Mouse (Mus musculus) embryonic facial prominence, embryonic 14.5 days (tissue): ENCODE data around the gene Anp32a. TPM values are rescaled to one million over a fixed set of nuclear protein-coding genes. Genes with fewer than 3 reads are reported as not detected.

ENCODE experiments used
- ATAC-seq: fragments of 200-750 bp; cut with Nextera tagmentation; 2 replicates; pipeline ENCODE4 v1.8.0; 2017; ENCODE audit warnings: low read depth, moderate number of reproducible peaks, moderate TSS enrichment
- DNase-seq: peaks from one replicate; pipeline ENCODE4 v3.0.0-alpha.2; 2015; ENCODE audit warnings: low spot score
- H3K27ac ChIP-seq: fragments of 300-500 bp; sonication (generic); replicated peaks from 2 replicates; pipeline ENCODE4 v1.5.1; 2014; ENCODE audit warnings: low read depth, mild to moderate bottlenecking, low read length, moderate library complexity
- H3K27me3 ChIP-seq: fragments of 300-500 bp; sonication (generic); replicated peaks from 2 replicates; pipeline ENCODE4 v1.6.1; 2014; ENCODE audit warnings: low read length; ENCODE audit not compliant: control insufficient read depth, insufficient read depth
- H3K36me3 ChIP-seq: fragments of 300-500 bp; sonication (generic); 2 replicates; pipeline ENCODE4 v1.6.1; 2014; ENCODE audit warnings: low read length, mixed read lengths; ENCODE audit not compliant: control insufficient read depth, insufficient read depth
- H3K4me1 ChIP-seq: fragments of 300-500 bp; sonication (generic); 2 replicates; pipeline ENCODE4 v1.6.1; 2014; ENCODE audit warnings: antibody characterized with exemption, low read length; ENCODE audit not compliant: control insufficient read depth, insufficient read depth
- H3K4me2 ChIP-seq: fragments of 300-500 bp; sonication (generic); 2 replicates; pipeline ENCODE4 v1.6.1; 2014; ENCODE audit warnings: low read depth, mild to moderate bottlenecking, low read length, moderate library complexity, mixed read lengths
- H3K4me3 ChIP-seq: fragments of 300-500 bp; sonication (generic); 2 replicates; pipeline ENCODE4 v1.5.1; 2014; ENCODE audit warnings: low read depth, mild to moderate bottlenecking, low read length
- H3K9ac ChIP-seq: fragments of 300-500 bp; sonication (generic); 2 replicates; pipeline ENCODE4 v1.6.1; 2014; ENCODE audit warnings: low read depth, mild to moderate bottlenecking, low read length, moderate library complexity, mixed read lengths
- H3K9me3 ChIP-seq: fragments of 300-500 bp; sonication (generic); 2 replicates; pipeline ENCODE4 v1.6.1; 2016; ENCODE audit warnings: low read length; ENCODE audit not compliant: control insufficient read depth
- WGBS: fragments of 180-500 bp; shearing (Covaris S2); extraction: QIAGEN DNeasy Blood & Tissue Kit; methylation state at CpG from one replicate; pipeline ENCODE4 v1.1.7; 2014; 5-methylcytosine and 5-hydroxymethylcytosine counted together
- polyA plus RNA-seq: library from polyadenylated mRNA; unstranded; fragments of >200 nt; fragmentation: Nextera tagmentation; extraction: Ambion mirVana; gene quantifications from 2 replicates; pipeline ENCODE4 v1.2.1, GENCODE M21; 2014

Anp32a gene
- polyA plus RNA-seq, 1 experiment from 2014 or later, result 107 TPM

- peak overlapping the region; percentile 99 for H3K27ac ChIP-seq
- no peaks in the 10 kb centered on the region for H3K36me3 ChIP-seq
- DNase-seq (peak; percentile 86), ATAC-seq (peak; percentile 14; the same call in 1 of the 2 replicates)
- peaks cover 15% of the 10 kb centered on the region for H3K4me1 ChIP-seq
- H3K9ac ChIP-seq, result peak overlapping the region; percentile 98
- peak overlapping the region; percentile 84 for H3K4me2 ChIP-seq
- H3K9me3 ChIP-seq, result no peaks in the 10 kb centered on the region
- whole genome bisulfite sequencing, result under 1% methylated on average over 24 of the region's 26 CpGs
- H3K27me3 ChIP-seq, result no peaks in the 10 kb centered on the region
- H3K4me3 ChIP-seq, result peak overlapping the region; percentile 72
Measured at GRCm38 (mm10) chr9:62344545-62344944, 3.5 kb downstream of the Anp32a start.

GRCm38 (mm10) chr9:62345081-62345481, 4.0 kb downstream of the Anp32a start:
- ATAC-seq (no peak), DNase-seq (no peak)
- H3K4me2 ChIP-seq, result peak overlapping the region; percentile 84
- H3K4me1 ChIP-seq, result peaks cover 15% of the 10 kb centered on the region
- H3K4me3 ChIP-seq, result peak overlapping the region; percentile 72
- H3K9ac ChIP-seq, result peak overlapping the region; percentile 98
- no peaks in the 10 kb centered on the region for H3K9me3 ChIP-seq
- WGBS, result 9% methylated on average over 11 of the region's 11 CpGs
- H3K27me3 ChIP-seq, result no peaks in the 10 kb centered on the region
- no peaks in the 10 kb centered on the region for H3K36me3 ChIP-seq
- H3K27ac ChIP-seq, result peak overlapping the region; percentile 99

- H3K4me2 ChIP-seq, result peak overlapping the region; percentile 84
- H3K27ac ChIP-seq, result no peak overlapping the region
- no peaks in the 10 kb centered on the region for H3K27me3 ChIP-seq
- no peak for ATAC-seq
- no peak for DNase-seq
- H3K4me3 ChIP-seq, result peak overlapping the region; percentile 72
- 52% methylated on average over 9 of the region's 9 CpGs for WGBS
- no peaks in the 10 kb centered on the region for H3K9me3 ChIP-seq
- H3K9ac ChIP-seq, result peak overlapping the region; percentile 98
- H3K4me1 ChIP-seq, result peaks cover 17% of the 10 kb centered on the region
- H3K36me3 ChIP-seq, result no peaks in the 10 kb centered on the region
Measured at GRCm38 (mm10) chr9:62345633-62346387, 4.7 kb downstream of the Anp32a start.

- ATAC-seq (no peak), DNase-seq (no peak)
- no peaks in the 10 kb centered on the region for H3K9me3 ChIP-seq
- no peaks in the 10 kb centered on the region for H3K27me3 ChIP-seq
- H3K27ac ChIP-seq, result no peak overlapping the region
- no peak overlapping the region; the same call in 1 of the 2 replicates for H3K4me2 ChIP-seq
- peaks cover 20% of the 10 kb centered on the region for H3K4me1 ChIP-seq
- no peak overlapping the region for H3K4me3 ChIP-seq
- no peak overlapping the region for H3K9ac ChIP-seq
- 75% methylated on average over 6 of the region's 6 CpGs for WGBS
- no peaks in the 10 kb centered on the region for H3K36me3 ChIP-seq
Measured at GRCm38 (mm10) chr9:62346388-62346679, 5.2 kb downstream of the Anp32a start.

- Histone ChIP-seq H3K36me3 (no peaks in the 10 kb centered on the region), H3K27ac (no peak overlapping the region), H3K9me3 (no peaks in the 10 kb centered on the region), H3K4me2 (no peak overlapping the region), H3K27me3 (no peaks in the 10 kb centered on the region), H3K4me3 (no peak overlapping the region), H3K9ac (no peak overlapping the region), H3K4me1 (peaks cover 21% of the 10 kb centered on the region)
- WGBS, result 78% methylated on average over 5 of the region's 5 CpGs
- ATAC-seq, result no peak
- no peak for DNase-seq
Measured at GRCm38 (mm10) chr9:62347201-62347600, 6.1 kb downstream of the Anp32a start.

GRCm38 (mm10) chr9:62348050-62348449, 7.0 kb downstream of the Anp32a start:
- no peak for DNase-seq
- no peak overlapping the region for H3K4me2 ChIP-seq
- H3K27me3 ChIP-seq, result no peaks in the 10 kb centered on the region
- H3K4me3 ChIP-seq, result no peak overlapping the region
- H3K9ac ChIP-seq, result no peak overlapping the region
- peaks cover 21% of the 10 kb centered on the region for H3K4me1 ChIP-seq
- H3K27ac ChIP-seq, result no peak overlapping the region
- H3K9me3 ChIP-seq, result no peaks in the 10 kb centered on the region
- no peaks in the 10 kb centered on the region for H3K36me3 ChIP-seq
- 82% methylated on average over 10 of the region's 10 CpGs for WGBS
- no peak for ATAC-seq

- H3K9ac ChIP-seq, result no peak overlapping the region
- peaks cover 23% of the 10 kb centered on the region for H3K4me1 ChIP-seq
- 62% methylated on average over 6 of the region's 6 CpGs for WGBS
- H3K27ac ChIP-seq, result no peak overlapping the region
- H3K4me3 ChIP-seq, result no peak overlapping the region
- no peaks in the 10 kb centered on the region for H3K27me3 ChIP-seq
- no peaks in the 10 kb centered on the region for H3K9me3 ChIP-seq
- 0 out of 2 replicates have a peak, but pooled peaks cover under 1% of the 10 kb centered on the region for H3K36me3 ChIP-seq
- DNase-seq (no peak), ATAC-seq (no peak)
- H3K4me2 ChIP-seq, result no peak overlapping the region
Measured at GRCm38 (mm10) chr9:62348467-62348985, 7.4 kb downstream of the Anp32a start.

- Histone ChIP-seq H3K27ac (no peak overlapping the region), H3K4me1 (peaks cover 30% of the 10 kb centered on the region), H3K4me2 (no peak overlapping the region), H3K27me3 (no peaks in the 10 kb centered on the region), H3K36me3 (0 out of 2 replicates have a peak, but pooled peaks cover 3% of the 10 kb centered on the region), H3K9ac (no peak overlapping the region), H3K9me3 (no peaks in the 10 kb centered on the region), H3K4me3 (no peak overlapping the region)
- WGBS, result 72% methylated on average over 15 of the region's 15 CpGs
- ATAC-seq, result no peak
- no peak for DNase-seq
Measured at GRCm38 (mm10) chr9:62349250-62349649, 8.2 kb downstream of the Anp32a start.

GRCm38 (mm10) chr9:62350721-62351120, 9.6 kb downstream of the Anp32a start:
- WGBS, result 46% methylated on average over 2 of the region's 2 CpGs
- Histone ChIP-seq H3K36me3 (peaks cover 4% of the 10 kb centered on the region; the same call in 1 of the 2 replicates), H3K4me3 (no peak overlapping the region), H3K9me3 (no peaks in the 10 kb centered on the region), H3K4me2 (no peak overlapping the region), H3K9ac (no peak overlapping the region), H3K27me3 (no peaks in the 10 kb centered on the region), H3K27ac (no peak overlapping the region), H3K4me1 (peaks cover 21% of the 10 kb centered on the region)
- DNase-seq, result no peak
- no peak for ATAC-seq
